Mouse (Mus musculus): ENCODE results near the gene Tekt5. TPM values are rescaled to one million over a fixed set of nuclear protein-coding genes. Genes with fewer than 3 reads are reported as not detected.
A peak's percentile ranks its signal among the peaks of the same experiment; 100 is the strongest.

Tekt5 gene
- polyA plus RNA-seq, 1 experiment from 2014 or later, result 3.0 TPM

GRCm38 (mm10) chr16:10327563-10328333, 67.5 kb downstream of the Tekt5 start:
- Histone ChIP-seq H3K27me3 (no peaks in the 10 kb centered on the region), H3K9ac (replicated peaks) (no peak overlapping the region), H3K4me1 (no peaks in the 10 kb centered on the region), H3K4me2 (replicated peaks) (no peak overlapping the region), H3K4me3 (no peak overlapping the region), H3K27ac (replicated peaks) (no peak overlapping the region), H3K36me3 (no peaks in the 10 kb centered on the region), H3K9me3 (no peaks in the 10 kb centered on the region)
- WGBS, result 66% methylated on average over 13 of the region's 13 CpGs
- no peak for ATAC-seq (replicated peaks)

- no peak overlapping the region for H3K9ac ChIP-seq (replicated peaks)
- 68% methylated on average over 17 of the region's 17 CpGs for WGBS
- no peaks in the 10 kb centered on the region for H3K9me3 ChIP-seq
- H3K27ac ChIP-seq (replicated peaks), result no peak overlapping the region
- no peak overlapping the region for H3K4me3 ChIP-seq
- H3K4me1 ChIP-seq, result no peaks in the 10 kb centered on the region
- no peaks in the 10 kb centered on the region for H3K36me3 ChIP-seq
- H3K27me3 ChIP-seq, result no peaks in the 10 kb centered on the region
- no peak overlapping the region for H3K4me2 ChIP-seq (replicated peaks)
- no peak for ATAC-seq (replicated peaks)
These were observed 75.2 kb downstream of the Tekt5 start for GRCm38 (mm10) chr16:10319914-10320569.

- Histone ChIP-seq H3K4me2 (replicated peaks) (no peak overlapping the region), H3K9ac (replicated peaks) (no peak overlapping the region), H3K36me3 (no peaks in the 10 kb centered on the region), H3K4me1 (peaks cover 12% of the 10 kb centered on the region; the same call in 1 of the 2 replicates), H3K9me3 (no peaks in the 10 kb centered on the region), H3K27ac (replicated peaks) (no peak overlapping the region), H3K27me3 (peaks cover 7% of the 10 kb centered on the region; the same call in 1 of the 2 replicates), H3K4me3 (no peak overlapping the region)
- WGBS, result 60% methylated on average over 4 of the region's 4 CpGs
- ATAC-seq (replicated peaks), result no peak
These were observed 78.1 kb downstream of the Tekt5 start for GRCm38 (mm10) chr16:10317197-10317544.

GRCm38 (mm10) chr16:10316493-10317196, 78.6 kb downstream of the Tekt5 start:
- WGBS, result 84% methylated on average over 10 of the region's 10 CpGs
- Histone ChIP-seq H3K9ac (replicated peaks) (no peak overlapping the region), H3K4me2 (replicated peaks) (no peak overlapping the region), H3K4me3 (no peak overlapping the region), H3K9me3 (no peaks in the 10 kb centered on the region), H3K4me1 (peaks cover 12% of the 10 kb centered on the region; the same call in 1 of the 2 replicates), H3K36me3 (no peaks in the 10 kb centered on the region), H3K27me3 (peaks cover 7% of the 10 kb centered on the region; the same call in 1 of the 2 replicates), H3K27ac (replicated peaks) (no peak overlapping the region)
- no peak for ATAC-seq (replicated peaks)

- under 1% methylated on average over 38 of the region's 40 CpGs for WGBS
These were observed 81.6 kb downstream of the Tekt5 start, which contains the start of gene Emp2 for GRCm38 (mm10) chr16:10313646-10314088. Gene Emp2 (minus strand): TSS chr16:10313968.

GRCm38 (mm10) chr16:10313226-10313625, 82.1 kb downstream of the Tekt5 start:
- Histone ChIP-seq H3K36me3 (no peaks in the 10 kb centered on the region), H3K27ac (replicated peaks) (no peak overlapping the region), H3K9ac (replicated peaks) (peak overlapping the region; percentile 38; the same call in 1 of the 2 replicates), H3K4me3 (peak overlapping the region; percentile 43), H3K4me1 (peaks cover 12% of the 10 kb centered on the region; the same call in 1 of the 2 replicates), H3K27me3 (peaks cover 7% of the 10 kb centered on the region; the same call in 1 of the 2 replicates), H3K9me3 (no peaks in the 10 kb centered on the region), H3K4me2 (replicated peaks) (peak overlapping the region; percentile 83)
- ATAC-seq (replicated peaks), result peak; percentile 51; the same call in 1 of the 2 replicates
- WGBS, result 2% methylated on average over 15 of the region's 15 CpGs

More at GRCm38 (mm10) chr16:10313646-10314088, 81.6 kb downstream of the Tekt5 start, which contains the start of gene Emp2:
- H3K4me1 ChIP-seq, result peaks cover 12% of the 10 kb centered on the region; the same call in 1 of the 2 replicates
- peak within 1 kb of the TSS; percentile 43 for H3K4me3 ChIP-seq
- H3K9me3 ChIP-seq, result no peaks in the 10 kb centered on the region
- no peak within 1 kb of the TSS for H3K27ac ChIP-seq (replicated peaks)
- ATAC-seq (replicated peaks), result peak; percentile 82
- peak within 1 kb of the TSS; percentile 38; the same call in 1 of the 2 replicates for H3K9ac ChIP-seq (replicated peaks)
- H3K36me3 ChIP-seq, result no peaks in the 10 kb centered on the region
- H3K27me3 ChIP-seq, result peaks cover 7% of the 10 kb centered on the region; the same call in 1 of the 2 replicates
- peak within 1 kb of the TSS; percentile 83 for H3K4me2 ChIP-seq (replicated peaks)

GRCm38 (mm10) chr16:10311989-10312388, 83.3 kb downstream of the Tekt5 start:
- H3K4me1 ChIP-seq, result peaks cover 12% of the 10 kb centered on the region; the same call in 1 of the 2 replicates
- no peak overlapping the region for H3K27ac ChIP-seq (replicated peaks)
- ATAC-seq (replicated peaks), result no peak
- H3K9me3 ChIP-seq, result no peaks in the 10 kb centered on the region
- H3K36me3 ChIP-seq, result no peaks in the 10 kb centered on the region
- no peak overlapping the region for H3K4me3 ChIP-seq
- WGBS, result 74% methylated on average over 4 of the region's 4 CpGs
- H3K9ac ChIP-seq (replicated peaks), result no peak overlapping the region
- H3K27me3 ChIP-seq, result peaks cover 7% of the 10 kb centered on the region; the same call in 1 of the 2 replicates
- H3K4me2 ChIP-seq (replicated peaks), result no peak overlapping the region

GRCm38 (mm10) chr16:10311086-10311485, 84.2 kb downstream of the Tekt5 start:
- H3K4me1 ChIP-seq, result peaks cover 15% of the 10 kb centered on the region
- H3K4me2 ChIP-seq (replicated peaks), result no peak overlapping the region
- H3K9ac ChIP-seq (replicated peaks), result no peak overlapping the region
- no peak for ATAC-seq (replicated peaks)
- H3K9me3 ChIP-seq, result no peaks in the 10 kb centered on the region
- H3K36me3 ChIP-seq, result no peaks in the 10 kb centered on the region
- no peak overlapping the region for H3K4me3 ChIP-seq
- H3K27me3 ChIP-seq, result peaks cover 7% of the 10 kb centered on the region; the same call in 1 of the 2 replicates
- WGBS, result 68% methylated on average over 3 of the region's 3 CpGs
- H3K27ac ChIP-seq (replicated peaks), result no peak overlapping the region

GRCm38 (mm10) chr16:10310507-10310906, 84.8 kb downstream of the Tekt5 start:
- no peaks in the 10 kb centered on the region for H3K36me3 ChIP-seq
- H3K9ac ChIP-seq (replicated peaks), result no peak overlapping the region
- no peak overlapping the region for H3K4me3 ChIP-seq
- peaks cover 7% of the 10 kb centered on the region; the same call in 1 of the 2 replicates for H3K27me3 ChIP-seq
- no peak overlapping the region for H3K4me2 ChIP-seq (replicated peaks)
- peaks cover 15% of the 10 kb centered on the region for H3K4me1 ChIP-seq
- WGBS, result 89% methylated on average over 5 of the region's 5 CpGs
- ATAC-seq (replicated peaks), result no peak
- no peak overlapping the region for H3K27ac ChIP-seq (replicated peaks)
- H3K9me3 ChIP-seq, result no peaks in the 10 kb centered on the region
